16 mouse cellular contexts compared by ENCODE assay signal in the genomic region with DNA sequence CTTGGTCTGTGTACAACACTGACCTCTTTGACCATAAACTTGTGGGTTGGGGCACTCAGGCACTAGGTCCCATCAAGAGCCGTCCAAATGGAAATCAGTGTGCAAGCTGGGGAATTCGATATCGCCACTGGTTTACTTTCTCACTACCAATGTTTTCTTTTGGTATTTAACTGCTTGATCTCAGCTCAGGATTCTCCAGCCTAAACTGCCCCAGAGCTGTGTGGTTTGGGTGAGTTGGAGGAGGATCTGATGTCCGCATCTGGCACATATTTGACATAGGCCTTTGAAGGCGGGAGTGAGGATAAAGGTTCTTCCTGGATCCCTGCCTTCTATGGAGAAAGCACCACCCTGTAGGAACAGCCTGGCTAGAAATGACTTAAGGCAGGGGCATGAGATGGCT.
"Had no signal": no experiment of that assay in that cellular context is flagged by ENCODE, and none has a peak within 500 bp of the region (broad histone marks: within the 10 kb centered on the region; RNA-seq: fewer than 3 reads in every experiment).

No protein-coding gene starts in this region.

- H3K36me3 ChIP-seq: lung, embryonic 15.5 days; midbrain, embryonic 13.5 days; midbrain, embryonic 15.5 days; neural tube, embryonic 12.5 days had no signal

- H3K27me3 ChIP-seq: lung, embryonic 15.5 days; midbrain, embryonic 13.5 days; midbrain, embryonic 15.5 days; neural tube, embryonic 12.5 days had no signal

- H3K4me3 ChIP-seq: lung, embryonic 15.5 days; megakaryocyte, embryonic 14.5 days; midbrain, embryonic 13.5 days; midbrain, embryonic 15.5 days; neural tube, embryonic 12.5 days had no signal

- H3K4me2 ChIP-seq: lung, embryonic 15.5 days; midbrain, embryonic 11.5 days; midbrain, embryonic 13.5 days; midbrain, embryonic 15.5 days; neural tube, embryonic 12.5 days had no signal

- DNase-seq: liver, postnatal 0 days; lung, adult 2 months; lung, postnatal 14 days; lung, postnatal 36 days; right cerebral cortex, postnatal 14 days; thymus, adult 18-20 months; thymus, postnatal 14 days; thymus, postnatal 36 days had no signal

- ATAC-seq: liver, postnatal 0 days; lung, postnatal 0 days; midbrain, embryonic 13.5 days; midbrain, embryonic 15.5 days had no signal

- H3K9me3 ChIP-seq: lung, embryonic 15.5 days; megakaryocyte, embryonic 14.5 days; midbrain, embryonic 13.5 days; midbrain, embryonic 15.5 days; neural tube, embryonic 12.5 days had no signal

- H3K27ac ChIP-seq: lung, embryonic 15.5 days; macrophage; midbrain, embryonic 13.5 days; midbrain, embryonic 15.5 days; neural tube, embryonic 12.5 days had no signal

- H3K9ac ChIP-seq: liver, postnatal 0 days; lung, embryonic 15.5 days; midbrain, embryonic 13.5 days; midbrain, embryonic 15.5 days; neural tube, embryonic 12.5 days had no signal

- H3K4me1 ChIP-seq: lung, embryonic 15.5 days; megakaryocyte, embryonic 14.5 days; midbrain, embryonic 13.5 days; midbrain, embryonic 15.5 days; neural tube, embryonic 12.5 days had no signal
